Mouse (Mus musculus) spleen, adult 2 months (tissue): Measurements from ENCODE around the gene Olfr1274-ps.
"Not testable (repeated sequence)": the region's sequence is repeated elsewhere in the genome, so short reads cannot be mapped to it uniquely, and the experiment has no call there.

Source experiments
- CTCF ChIP-seq: fragments of 200-500 bp; IDR thresholded peaks from 2 replicates; pipeline ENCODE4 v1.5.1; 2011; ENCODE audit warnings: mild to moderate bottlenecking, inconsistent platforms; ENCODE audit not compliant: insufficient read depth, insufficient read length, insufficient replicate concordance; ENCODE audit errors: extremely low read depth
- POLR2A ChIP-seq: fragments of 200-500 bp; IDR thresholded peaks from 2 replicates; pipeline ENCODE4 v1.6.1; 2011; ENCODE audit warnings: low read depth, low read length, inconsistent platforms

GRCm38 (mm10) chr2:90359229-90359628 is 39.3 kb upstream of the Olfr1274-ps start:
- TF ChIP-seq CTCF, POLR2A: not testable (repeated sequence)
